Mouse (Mus musculus): ENCODE measurements at regions not wholly inside any gene's neighbourhood (a gene's known extent, or its start where the extent isn't known, plus 50 kb on each side); places are given as distances from the start of the nearest gene placed in this dataset.

DNA sequence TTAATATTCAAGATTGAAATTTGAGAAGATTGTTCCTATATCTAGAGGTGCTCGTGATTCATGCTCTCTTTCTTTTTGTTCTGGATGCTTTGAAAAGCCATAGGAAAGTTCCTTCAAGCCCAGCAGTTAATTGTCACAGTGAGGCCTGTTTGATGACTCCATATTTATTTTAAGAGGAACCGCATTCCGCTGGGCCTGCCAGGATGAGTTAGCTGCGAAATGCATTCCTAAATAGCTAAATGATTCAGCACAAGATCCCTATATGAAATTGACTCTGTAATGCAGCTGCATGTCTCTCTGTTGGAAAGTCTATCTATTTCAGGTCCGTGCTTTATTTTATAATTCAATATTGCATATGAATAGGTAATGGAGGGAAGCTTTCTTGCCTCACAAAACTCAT is 511.9 kb upstream of the Adgra3 start:
- DNase-seq (ENCODE audit: low spot score in 2 of 2), result peak in 1 of 2 experiments; percentile 6

DNA sequence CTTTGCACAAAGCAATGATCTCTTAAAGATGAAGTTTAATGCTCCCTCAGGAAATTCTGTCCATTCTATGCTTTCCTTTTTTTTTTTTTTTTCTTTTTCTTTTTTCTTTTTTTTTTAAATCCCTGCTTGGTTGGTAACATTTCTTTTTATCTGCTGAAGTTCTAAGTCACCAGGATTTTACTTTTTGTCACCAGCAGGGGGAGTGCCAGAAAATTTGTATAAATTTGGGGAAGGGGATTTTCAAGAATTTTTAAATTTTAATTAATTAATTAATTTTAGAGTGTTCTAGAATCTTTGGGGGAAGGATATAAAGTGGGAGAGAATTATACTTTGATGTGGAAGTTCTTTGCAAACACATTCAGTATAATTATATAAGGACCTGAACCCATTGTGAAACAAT is 492.3 kb upstream of the Adgra3 start:
- no peak for DNase-seq (ENCODE audit: low spot score in 2 of 2)

DNA sequence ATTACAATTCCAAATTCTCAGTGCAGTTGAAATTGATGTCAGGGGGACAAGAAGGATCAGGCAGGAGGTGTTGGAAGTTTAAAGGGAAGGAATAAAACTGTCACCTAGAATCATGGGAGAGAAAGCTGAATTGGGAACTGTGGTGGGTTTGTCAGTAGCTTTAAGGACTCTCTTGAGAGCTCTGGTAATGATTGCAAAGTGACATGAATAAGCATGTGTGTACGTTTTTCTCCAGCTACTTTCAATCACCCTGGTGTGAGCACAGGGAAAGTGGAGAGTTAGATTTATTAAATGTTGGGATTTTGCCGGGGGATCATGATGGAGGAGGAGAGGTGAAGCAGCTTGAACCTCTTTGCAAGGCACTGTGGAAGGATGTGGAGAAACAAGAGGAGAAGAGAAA is 453.7 kb upstream of the Adgra3 start:
- no peak for DNase-seq (ENCODE audit: low spot score in 2 of 2)

DNA sequence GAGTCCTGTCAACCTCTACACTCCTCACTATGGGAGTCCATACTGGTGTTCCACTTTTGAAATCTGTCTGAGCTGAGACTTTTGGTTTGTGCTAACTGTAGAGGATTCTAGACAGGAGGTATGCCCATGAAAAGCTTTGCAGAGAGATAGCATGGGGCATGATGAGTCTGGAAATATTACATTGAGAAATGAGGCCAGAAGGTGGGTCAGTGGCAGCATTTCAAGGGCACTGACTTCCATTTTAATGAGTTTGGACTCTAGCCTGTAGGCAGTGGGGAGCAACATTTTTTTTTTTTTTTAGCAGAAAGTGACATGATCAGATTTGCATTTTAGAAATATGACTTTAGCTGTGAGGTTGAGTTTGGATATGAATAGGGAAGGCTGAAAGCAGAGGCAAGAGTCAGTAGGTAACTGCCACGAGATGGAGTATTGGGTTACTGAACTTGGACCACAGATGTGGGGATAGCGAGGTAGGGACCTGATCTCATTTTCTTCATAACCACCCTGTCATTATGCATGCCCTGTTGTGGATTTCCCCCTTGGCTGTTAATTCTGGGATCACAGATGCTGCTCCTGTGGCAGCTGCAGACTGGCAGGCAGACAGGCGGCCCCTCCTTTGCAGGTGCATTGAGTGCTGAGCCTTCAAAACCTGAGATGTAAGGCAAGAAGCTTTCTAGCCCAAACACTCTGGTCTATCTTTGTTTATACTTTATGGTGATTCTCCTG is 451.1 kb upstream of the Adgra3 start:
- DNase-seq (ENCODE audit: low spot score in 2 of 2), result no peak

DNA sequence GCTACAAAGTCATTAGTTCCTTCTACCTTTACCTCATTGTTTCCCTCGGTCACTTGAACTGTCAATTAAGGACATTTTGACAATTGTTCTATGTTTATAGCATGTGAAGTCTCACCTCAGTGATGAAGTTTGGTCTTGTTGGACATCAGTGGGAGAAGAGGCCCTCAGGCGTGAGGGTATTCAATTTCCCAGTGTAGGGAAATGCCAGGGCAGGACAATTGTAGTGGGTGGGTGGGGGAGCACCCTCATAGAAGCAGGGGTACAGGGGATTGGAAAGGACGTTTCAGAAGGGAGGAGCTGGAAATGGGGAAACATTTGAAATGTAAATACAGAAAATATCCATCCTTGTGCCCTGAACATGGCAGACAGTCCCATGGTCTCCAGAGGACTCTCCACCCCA is 431.4 kb upstream of the Adgra3 start:
- no peak for DNase-seq (ENCODE audit: low spot score in 2 of 2)

DNA sequence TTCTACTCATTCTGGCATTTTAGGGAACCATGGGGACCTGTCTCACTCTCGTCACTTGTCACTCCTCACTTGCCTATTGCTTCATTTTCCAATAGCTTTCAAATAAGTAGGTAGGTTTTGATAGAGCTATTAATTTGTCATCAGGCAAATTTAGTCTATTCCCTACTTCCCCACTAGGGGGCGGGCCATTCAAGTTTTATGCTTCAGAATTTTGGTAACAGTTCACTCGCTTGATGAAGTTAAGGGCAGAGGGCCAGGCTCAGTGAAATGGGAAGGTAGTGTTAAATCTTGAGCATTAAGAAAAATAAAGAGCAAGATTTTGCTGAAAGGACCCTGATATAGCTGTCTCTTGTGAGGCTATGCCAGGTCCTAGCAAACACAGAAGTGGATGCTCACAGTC is 418.2 kb upstream of the Adgra3 start:
- peak; percentile 7 to 44 for DNase-seq (ENCODE audit: low spot score in 2 of 2)

DNA sequence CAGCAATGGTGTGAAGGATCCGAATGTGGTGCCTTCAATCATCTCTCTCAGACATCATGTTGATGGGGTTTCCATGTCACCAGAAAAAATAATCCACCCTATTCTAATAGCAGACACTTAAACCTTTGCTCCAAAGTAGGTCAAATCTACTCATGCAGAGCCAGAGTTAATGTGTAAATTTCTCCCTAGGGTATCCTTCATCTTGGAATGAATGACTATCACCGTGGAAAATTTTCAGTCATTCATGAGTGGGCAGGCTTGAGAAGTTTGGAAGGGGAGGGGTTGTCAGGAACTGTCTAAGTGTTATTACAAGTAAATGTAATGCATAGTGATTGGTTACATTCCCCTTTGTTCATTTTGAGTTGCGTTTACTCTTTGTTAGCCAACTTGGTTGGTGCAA is 402.7 kb upstream of the Adgra3 start:
- no peak for DNase-seq (ENCODE audit: low spot score in 2 of 2)

DNA sequence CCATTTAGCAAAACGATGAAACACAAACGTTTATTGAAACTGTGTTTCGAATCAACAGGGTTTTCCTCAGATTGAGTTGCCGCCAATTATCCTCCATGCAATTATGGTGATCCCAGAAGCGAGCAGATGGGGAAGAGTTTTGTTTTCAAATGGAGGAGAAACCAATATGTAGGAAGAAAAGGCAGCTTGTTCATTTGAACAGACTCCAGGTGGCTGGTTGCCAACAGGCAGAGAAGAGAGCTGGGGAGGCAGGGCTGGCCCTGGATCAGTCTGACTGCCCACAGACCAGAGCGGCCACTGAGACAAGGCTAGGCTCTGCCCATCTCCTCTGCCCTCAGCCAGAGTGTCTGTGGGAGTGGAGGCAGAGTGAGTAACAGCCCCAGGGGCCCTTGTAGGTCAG is 398.8 kb upstream of the Adgra3 start:
- peak; percentile 51 to 60 for DNase-seq (ENCODE audit: low spot score in 2 of 2)

DNA sequence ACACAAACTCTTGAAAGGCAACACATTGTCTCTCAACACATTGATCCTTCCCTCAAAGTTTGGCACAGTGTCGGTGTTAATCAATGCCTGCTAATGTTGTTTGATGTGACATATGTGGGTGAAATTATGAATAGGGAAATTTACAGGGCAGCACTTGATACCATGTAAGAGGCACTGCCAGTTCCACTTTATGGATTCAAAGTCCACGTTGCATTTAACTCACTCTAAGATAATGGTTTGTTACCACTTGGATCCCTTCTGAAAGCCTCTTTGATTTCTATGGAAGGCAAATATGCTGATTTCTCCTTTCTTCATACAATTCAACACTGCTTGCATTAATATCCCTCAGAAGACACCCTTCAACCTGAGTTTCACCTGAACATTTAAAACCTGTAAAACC is 395.6 kb upstream of the Adgra3 start:
- no peak for DNase-seq (ENCODE audit: low spot score in 2 of 2)

DNA sequence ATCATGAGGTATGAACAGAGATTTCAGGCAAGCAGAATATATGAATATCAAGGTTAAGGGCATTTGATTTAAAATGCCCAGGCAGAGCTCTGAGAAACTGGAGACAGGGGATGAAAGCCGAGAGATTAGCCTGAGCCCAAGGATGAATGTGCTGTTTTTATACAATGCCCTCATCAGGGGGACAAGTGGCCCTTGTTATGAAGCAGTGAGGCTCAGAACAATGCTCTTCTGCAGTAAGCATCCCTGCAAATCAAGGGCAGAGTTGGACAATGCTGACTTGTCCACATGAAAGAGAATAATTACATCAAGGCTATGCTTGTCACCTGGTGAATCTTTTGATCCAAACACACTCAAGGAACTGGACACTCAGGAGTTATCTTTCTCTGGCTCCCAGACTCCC is 348.1 kb upstream of the Adgra3 start:
- DNase-seq (ENCODE audit: low spot score in 2 of 2), result no peak

DNA sequence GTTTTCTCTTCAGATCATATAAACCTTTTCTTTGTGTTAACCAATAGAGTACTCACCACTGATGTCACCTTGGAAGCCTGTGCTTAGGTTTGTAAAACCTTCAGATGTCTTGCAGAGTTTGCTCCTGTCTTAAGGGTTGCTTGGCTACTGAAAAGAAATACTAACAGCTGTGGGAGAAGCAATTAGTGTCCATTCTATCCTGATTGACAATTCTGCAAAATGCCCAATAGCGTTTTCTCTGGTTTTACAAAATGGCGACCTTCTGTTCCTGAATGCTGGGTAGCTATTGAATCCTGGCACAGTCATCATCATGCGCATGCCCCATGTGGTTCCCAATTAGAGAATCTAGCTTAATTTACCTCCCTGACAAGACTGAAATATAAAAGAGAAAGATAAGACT is 347.7 kb upstream of the Adgra3 start:
- no peak for DNase-seq (ENCODE audit: low spot score in 2 of 2)
